Mouse (Mus musculus) CD4-positive naive resting alpha-beta T cell, adult 57 days (primary cell): ENCODE measurements around the gene Ucma. TPM values are rescaled to one million over a fixed set of nuclear protein-coding genes. Genes with fewer than 3 reads are reported as not detected.

Source experiments
- total RNA-seq: library from RNA; stranded (reverse); gene quantifications from one replicate; pipeline ENCODE4 v1.2.4, GENCODE M21; 2023

The Ucma gene
- total RNA-seq, result not detected

DNA sequence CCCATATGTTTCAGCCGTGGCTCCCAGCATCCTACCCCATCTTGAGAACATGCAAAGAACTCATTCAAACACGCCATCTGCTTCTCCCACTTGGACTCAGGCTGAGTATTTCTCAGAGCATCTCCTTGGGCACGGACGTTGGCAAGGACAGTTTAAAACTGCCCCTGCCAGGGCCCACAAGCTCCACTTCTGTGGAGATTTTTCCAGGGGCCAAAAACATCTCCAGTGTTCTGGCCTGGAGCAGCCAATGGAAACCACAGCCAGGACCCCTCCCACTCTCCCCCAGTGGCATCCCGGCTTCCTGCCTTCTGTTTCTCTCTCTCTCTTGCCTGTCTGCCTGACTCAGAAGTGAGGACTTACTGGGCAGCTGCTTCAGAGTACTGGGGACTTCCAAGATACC, at the start of gene Ucma:
Ucma (plus strand) TSS at position 316 of the 400 bp plus-strand sequence.

DNA sequence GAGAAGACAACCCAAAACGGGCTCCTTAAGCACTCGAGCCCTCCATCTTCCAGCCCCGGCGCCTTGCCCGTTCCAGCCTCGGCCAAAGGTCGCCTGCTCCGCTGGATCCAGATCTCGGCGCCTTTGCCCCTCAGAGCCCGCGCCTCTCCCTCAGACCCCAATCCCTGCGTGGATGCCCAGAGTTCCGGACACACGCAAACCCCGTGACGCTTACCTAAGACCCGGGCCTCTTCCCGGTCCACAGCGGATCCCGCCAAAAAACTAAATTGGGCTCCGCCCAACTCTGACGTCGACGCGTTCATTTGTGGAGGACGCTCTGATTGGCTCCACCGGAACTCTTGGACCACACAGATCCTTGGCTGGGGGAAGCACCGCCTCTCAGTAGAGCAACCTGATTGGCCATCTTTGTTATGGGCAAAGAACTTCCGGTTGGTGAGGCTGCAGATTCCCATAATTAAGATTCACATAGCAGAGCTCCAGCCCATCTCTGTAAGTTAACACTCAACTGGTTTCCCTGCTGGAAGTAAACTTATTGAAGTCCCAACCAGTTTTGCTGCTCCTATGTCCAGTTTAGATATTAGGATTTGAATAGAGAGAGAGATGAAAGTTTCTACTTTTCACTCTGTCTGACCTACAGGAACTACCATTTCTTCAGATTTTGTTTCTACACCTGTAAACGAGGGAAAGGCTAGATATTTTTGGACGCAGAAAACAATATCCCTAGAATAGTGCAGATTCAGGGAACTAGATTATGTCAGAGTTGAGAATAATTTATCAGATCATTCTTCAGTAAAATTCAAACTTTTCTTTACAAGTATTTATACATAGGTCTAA, 36.8 kb downstream of the Ucma start, which contains the start of gene Mcm10:
Mcm10 (minus strand) TSS at position 301 of the 834 bp plus-strand sequence.

Other genes starting within 250 kb of the Ucma start
- 27.6 TPM for gene Sephs1, start 94.6 kb upstream of the Ucma start, total RNA-seq
- 30.9 TPM for gene Phyh, start 57.1 kb upstream of the Ucma start, total RNA-seq
- gene Mcm10, start 36.7 kb downstream of the Ucma start, total RNA-seq, result 0.56 TPM
- 0.59 TPM for gene Optn, start 87.9 kb downstream of the Ucma start, total RNA-seq
- gene Ccdc3, start 161.7 kb downstream of the Ucma start, total RNA-seq, result not detected